Mouse (Mus musculus) neural tube, embryonic 13.5 days (tissue): Measurements from ENCODE around the gene Cyp20a1. TPM values are rescaled to one million over a fixed set of nuclear protein-coding genes. Genes with fewer than 3 reads are reported as not detected.

Source experiments
- ATAC-seq: fragments of 200-750 bp; cut with Nextera tagmentation; 2 replicates; pipeline ENCODE4 v1.8.0; 2017; ENCODE audit warnings: low read depth, mild to moderate bottlenecking, moderate TSS enrichment, moderate library complexity
- H3K27ac ChIP-seq: fragments of 300-500 bp; sonication (generic); replicated peaks from 2 replicates; pipeline ENCODE4 v1.5.1; 2015; ENCODE audit warnings: moderate library complexity, mild to moderate bottlenecking, inconsistent platforms
- H3K27me3 ChIP-seq: fragments of 300-500 bp; sonication (generic); 2 replicates; pipeline ENCODE4 v1.6.1; 2015; ENCODE audit warnings: mild to moderate bottlenecking, inconsistent platforms
- H3K36me3 ChIP-seq: fragments of 300-500 bp; sonication (generic); 2 replicates; pipeline ENCODE4 v1.6.1; 2015; ENCODE audit warnings: mild to moderate bottlenecking, inconsistent platforms
- H3K4me1 ChIP-seq: fragments of 300-500 bp; sonication (generic); replicated peaks from 2 replicates; pipeline ENCODE4 v1.6.1; 2015; ENCODE audit warnings: inconsistent platforms
- H3K4me2 ChIP-seq: fragments of 300-500 bp; sonication (generic); 2 replicates; pipeline ENCODE4 v1.6.1; 2015; ENCODE audit warnings: inconsistent platforms, mild to moderate bottlenecking, moderate library complexity
- H3K4me3 ChIP-seq: fragments of 300-500 bp; sonication (generic); 2 replicates; pipeline ENCODE4 v1.5.1; 2015; ENCODE audit warnings: mild to moderate bottlenecking, inconsistent platforms
- H3K9ac ChIP-seq: fragments of 300-500 bp; sonication (generic); 2 replicates; pipeline ENCODE4 v1.6.1; 2015; ENCODE audit warnings: moderate library complexity, mild to moderate bottlenecking, inconsistent platforms
- H3K9me3 ChIP-seq: fragments of 300-500 bp; sonication (generic); 2 replicates; pipeline ENCODE4 v1.6.1; 2016; ENCODE audit warnings: inconsistent platforms
- WGBS: fragments of 180-500 bp; shearing (Covaris S2); methylation state at CpG from one replicate; pipeline ENCODE4 v1.1.7; 2015; 5-methylcytosine and 5-hydroxymethylcytosine counted together
- polyA plus RNA-seq: library from polyadenylated mRNA; unstranded; fragments of >200 nt; fragmentation: Nextera tagmentation; extraction: Ambion mirVana; gene quantifications from 2 replicates; pipeline ENCODE4 v1.2.1, GENCODE M21; 2015

Cyp20a1 gene
- 20.3 and 23.5 TPM in 2 replicates for polyA plus RNA-seq

GRCm38 (mm10) chr1:60342808-60343629 is at the start of gene Cyp20a1:
Gene Cyp20a1, plus strand, starts transcription at chr1:60343323.
- WGBS: 1% methylated on average over 60 of the region's 60 CpGs
- Histone ChIP-seq H3K27ac (peak within 1 kb of the TSS; percentile 92), H3K4me3 (peak within 1 kb of the TSS; percentile 70), H3K27me3 (no peaks in the 10 kb centered on the region), H3K36me3 (peaks cover 8% of the 10 kb centered on the region), H3K4me2 (peak within 1 kb of the TSS; percentile 72), H3K4me1 (peaks cover 18% of the 10 kb centered on the region), H3K9ac (peak within 1 kb of the TSS; percentile 80), H3K9me3 (no peaks in the 10 kb centered on the region)
- ATAC-seq: peak; percentile 97

GRCm38 (mm10) chr1:60293921-60294320 is 49.2 kb upstream of the Cyp20a1 start:
- Histone ChIP-seq H3K36me3 (peaks cover 64% of the 10 kb centered on the region), H3K4me2 (no peak overlapping the region), H3K27me3 (no peaks in the 10 kb centered on the region), H3K9ac (no peak overlapping the region), H3K27ac (no peak overlapping the region), H3K4me1 (no peaks in the 10 kb centered on the region), H3K4me3 (no peak overlapping the region), H3K9me3 (no peaks in the 10 kb centered on the region)
- WGBS: 81% methylated on average over 1 of the region's 1 CpGs
- no peak for ATAC-seq

GRCm38 (mm10) chr1:60343630-60344455 is 720 bp downstream of the Cyp20a1 start:
- Histone ChIP-seq H3K27me3 (no peaks in the 10 kb centered on the region), H3K4me2 (peak overlapping the region; percentile 72), H3K36me3 (peaks cover 4% of the 10 kb centered on the region), H3K9ac (peak overlapping the region; percentile 80), H3K4me1 (peaks cover 18% of the 10 kb centered on the region), H3K4me3 (peak overlapping the region; percentile 70), H3K9me3 (no peaks in the 10 kb centered on the region), H3K27ac (peak overlapping the region; percentile 92)
- WGBS: 8% methylated on average over 14 of the region's 14 CpGs
- ATAC-seq: peak; percentile 44

GRCm38 (mm10) chr1:60344670-60345069 is 1.5 kb downstream of the Cyp20a1 start:
- Histone ChIP-seq H3K27ac (no peak overlapping the region), H3K4me1 (peaks cover 18% of the 10 kb centered on the region), H3K36me3 (no peaks in the 10 kb centered on the region), H3K4me2 (peak overlapping the region; percentile 72; the same call in 1 of the 2 replicates), H3K27me3 (no peaks in the 10 kb centered on the region), H3K4me3 (no peak overlapping the region), H3K9me3 (peaks cover 4% of the 10 kb centered on the region), H3K9ac (no peak overlapping the region)
- WGBS: 89% methylated on average over 6 of the region's 6 CpGs
- no peak for ATAC-seq

- H3K27me3 ChIP-seq: no peaks in the 10 kb centered on the region
- H3K4me2 ChIP-seq: no peak overlapping the region
- WGBS: 85% methylated on average over 2 of the region's 2 CpGs
- H3K4me1 ChIP-seq: peaks cover 18% of the 10 kb centered on the region
- peaks cover 14% of the 10 kb centered on the region for H3K9me3 ChIP-seq
- no peak overlapping the region for H3K9ac ChIP-seq
- H3K27ac ChIP-seq: no peak overlapping the region
- H3K4me3 ChIP-seq: no peak overlapping the region
- ATAC-seq: no peak
- H3K36me3 ChIP-seq: no peaks in the 10 kb centered on the region
These were observed 2.6 kb downstream of the Cyp20a1 start for GRCm38 (mm10) chr1:60345712-60346111.

DNA sequence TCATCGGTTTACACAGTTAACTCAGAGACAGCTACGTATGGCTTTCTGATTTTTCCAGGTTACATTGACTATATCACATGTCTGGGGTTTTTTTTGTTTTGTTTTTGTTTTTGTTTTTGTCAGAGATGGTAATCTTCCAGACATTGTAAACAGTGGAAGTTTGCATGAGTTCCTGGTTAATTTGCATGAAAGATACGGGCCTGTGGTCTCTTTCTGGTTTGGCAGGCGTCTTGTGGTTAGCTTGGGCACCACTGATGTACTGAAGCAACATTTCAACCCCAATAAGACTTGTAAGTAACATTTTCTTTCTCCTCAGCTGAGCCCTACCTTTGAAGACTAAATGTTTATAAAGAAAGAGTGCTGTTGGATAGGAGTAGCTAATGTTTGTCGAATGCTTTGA is 9.7 kb downstream of the Cyp20a1 start:
- Histone ChIP-seq H3K4me1 (no peaks in the 10 kb centered on the region), H3K36me3 (peaks cover 16% of the 10 kb centered on the region), H3K9ac (no peak overlapping the region), H3K9me3 (peaks cover 14% of the 10 kb centered on the region), H3K4me3 (no peak overlapping the region), H3K27me3 (no peaks in the 10 kb centered on the region), H3K27ac (no peak overlapping the region), H3K4me2 (no peak overlapping the region)
- ATAC-seq: no peak
- WGBS: 92% methylated on average over 5 of the region's 5 CpGs

GRCm38 (mm10) chr1:60361626-60362025 is 18.5 kb downstream of the Cyp20a1 start:
- no peak overlapping the region for H3K4me3 ChIP-seq
- H3K4me2 ChIP-seq: no peak overlapping the region
- H3K36me3 ChIP-seq: peaks cover 9% of the 10 kb centered on the region
- no peak for ATAC-seq
- H3K27ac ChIP-seq: no peak overlapping the region
- no peaks in the 10 kb centered on the region for H3K9me3 ChIP-seq
- 96% methylated on average over 1 of the region's 1 CpGs for WGBS
- no peaks in the 10 kb centered on the region for H3K4me1 ChIP-seq
- H3K9ac ChIP-seq: no peak overlapping the region
- H3K27me3 ChIP-seq: no peaks in the 10 kb centered on the region

GRCm38 (mm10) chr1:60376556-60376955 is 33.4 kb downstream of the Cyp20a1 start:
- Histone ChIP-seq H3K36me3 (peaks cover 29% of the 10 kb centered on the region), H3K27ac (no peak overlapping the region), H3K9ac (no peak overlapping the region), H3K27me3 (no peaks in the 10 kb centered on the region), H3K4me1 (no peaks in the 10 kb centered on the region), H3K9me3 (no peaks in the 10 kb centered on the region), H3K4me2 (no peak overlapping the region), H3K4me3 (no peak overlapping the region)
- 89% methylated on average over 1 of the region's 1 CpGs for WGBS
- no peak for ATAC-seq

DNA sequence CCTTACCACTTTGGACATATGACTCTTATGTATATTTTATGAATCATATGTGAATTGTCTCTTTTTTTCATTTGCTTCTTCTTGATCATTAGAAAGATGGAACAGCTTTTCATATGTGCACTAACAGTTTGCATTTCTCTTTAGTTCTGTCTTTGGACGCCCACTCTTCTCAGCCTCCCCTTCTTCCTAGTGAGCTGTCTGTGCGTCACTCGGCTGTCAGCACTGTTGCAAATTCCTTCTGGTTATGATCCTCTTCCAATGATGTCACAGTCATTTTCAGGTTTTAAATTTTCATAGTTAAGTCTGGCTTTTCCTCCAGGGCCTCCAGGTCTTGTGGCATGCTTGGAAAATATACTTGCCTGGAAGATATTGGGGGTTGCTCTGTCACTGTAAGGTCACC is 38.8 kb downstream of the Cyp20a1 start:
- no peaks in the 10 kb centered on the region for H3K27me3 ChIP-seq
- ATAC-seq: no peak
- H3K4me1 ChIP-seq: no peaks in the 10 kb centered on the region
- no peaks in the 10 kb centered on the region for H3K9me3 ChIP-seq
- H3K36me3 ChIP-seq: peaks cover 16% of the 10 kb centered on the region
- 93% methylated on average over 3 of the region's 3 CpGs for WGBS
- no peak overlapping the region for H3K4me3 ChIP-seq
- no peak overlapping the region for H3K27ac ChIP-seq
- no peak overlapping the region for H3K9ac ChIP-seq
- H3K4me2 ChIP-seq: no peak overlapping the region

GRCm38 (mm10) chr1:60404848-60405247 is 61.7 kb downstream of the Cyp20a1 start:
- ATAC-seq: no peak
- H3K27me3 ChIP-seq: no peaks in the 10 kb centered on the region
- no peak overlapping the region for H3K4me3 ChIP-seq
- no peak overlapping the region for H3K9ac ChIP-seq
- H3K27ac ChIP-seq: no peak overlapping the region
- H3K4me2 ChIP-seq: no peak overlapping the region
- 100% methylated on average over 1 of the region's 1 CpGs for WGBS
- no peaks in the 10 kb centered on the region for H3K36me3 ChIP-seq
- peaks cover 11% of the 10 kb centered on the region for H3K4me1 ChIP-seq
- H3K9me3 ChIP-seq: no peaks in the 10 kb centered on the region

- peaks cover 35% of the 10 kb centered on the region for H3K4me1 ChIP-seq
- ATAC-seq: peak; percentile 51
- H3K27me3 ChIP-seq: no peaks in the 10 kb centered on the region
- H3K27ac ChIP-seq: peak overlapping the region; percentile 98
- no peaks in the 10 kb centered on the region for H3K36me3 ChIP-seq
- peak overlapping the region; percentile 65 for H3K4me2 ChIP-seq
- H3K9ac ChIP-seq: peak overlapping the region; percentile 95
- no peaks in the 10 kb centered on the region for H3K9me3 ChIP-seq
- peak overlapping the region; percentile 81 for H3K4me3 ChIP-seq
- 19% methylated on average over 13 of the region's 13 CpGs for WGBS
These were observed 65.5 kb downstream of the Cyp20a1 start for GRCm38 (mm10) chr1:60408501-60409167.
